Mouse (Mus musculus) myocyte (in vitro differentiated cells): Measurements from ENCODE around the gene Ddx51.

ENCODE experiments used
- MAX ChIP-seq: IDR thresholded peaks from one replicate; pipeline ENCODE4 v1.6.1; 2011; ENCODE audit warnings: low read depth, mild to moderate bottlenecking, control low read depth
- MYOG ChIP-seq, 3 experiments: IDR thresholded peaks; one replicate each; pipeline ENCODE4 v1.6.1; 2011; ENCODE audit warnings: control low read depth in 2 of 3, low read depth in 2 of 3, mild to moderate bottlenecking in 2 of 3; ENCODE audit not compliant: insufficient read length in 2 of 3, control insufficient read depth in 1 of 3, insufficient read depth in 1 of 3
- POLR2A ChIP-seq: IDR thresholded peaks from one replicate; pipeline ENCODE4 v1.6.1; 2011; ENCODE audit warnings: low read depth, mild to moderate bottlenecking, control low read depth, moderate library complexity; ENCODE audit not compliant: insufficient read length
- TCF12 ChIP-seq: IDR thresholded peaks from one replicate; pipeline ENCODE4 v1.6.1; 2011; ENCODE audit warnings: mild to moderate bottlenecking, control low read depth; ENCODE audit not compliant: poor library complexity, insufficient read depth, severe bottlenecking
- USF1 ChIP-seq: IDR thresholded peaks from one replicate; pipeline ENCODE4 v1.6.1; 2011; ENCODE audit warnings: low read depth, mild to moderate bottlenecking, control low read depth, moderate library complexity

DNA sequence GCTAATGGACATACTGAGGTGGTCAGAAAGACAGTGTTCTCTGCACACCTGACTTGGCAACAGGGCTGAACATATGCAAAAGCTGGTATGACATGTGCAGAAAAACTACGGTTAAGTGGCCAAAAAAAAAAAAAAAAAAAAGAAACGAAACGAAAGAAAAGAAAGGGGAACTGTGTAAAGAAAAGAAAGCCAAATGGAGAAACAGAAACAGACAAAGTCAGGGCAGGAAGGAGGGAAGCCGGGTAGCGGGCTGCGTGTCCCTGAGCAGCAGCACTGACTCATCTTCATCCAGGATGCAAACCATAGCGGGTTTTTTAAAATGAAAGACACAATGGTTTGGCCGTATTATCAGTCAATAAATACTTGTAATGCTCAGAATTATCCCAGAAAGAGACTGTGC, 28.8 kb downstream of the Ddx51 start:
- no peak for TF ChIP-seq MYOG (IDR thresholded peaks at IDR 0.05; ENCODE audit: control insufficient read depth in 1 of 3, insufficient read depth in 1 of 3, insufficient read length in 2 of 3, low read depth in 2 of 3)
- TF ChIP-seq POLR2A: no peak
- TF ChIP-seq USF1: no peak
- no peak for TF ChIP-seq TCF12
- TF ChIP-seq MAX: no peak
